Mouse (Mus musculus): ENCODE results near the gene Tacr2.

- no peak for TF ChIP-seq CTCF (IDR thresholded peaks at IDR 0.05; ENCODE audit: extremely low read depth, insufficient read length, insufficient replicate concordance, low read depth, low read length)
- no peak for TF ChIP-seq POLR2A (IDR thresholded peaks at IDR 0.05; ENCODE audit: low read depth, low read length)
Measured at GRCm38 (mm10) chr10:62264299-62264698, 12.1 kb downstream of the Tacr2 start.

Measured in small intestine, adult 2 months (tissue).